Mouse (Mus musculus): ENCODE data around the gene Ace3. TPM values are rescaled to one million over a fixed set of nuclear protein-coding genes. Genes with fewer than 3 reads are reported as not detected.

The Ace3 gene
- polyA plus RNA-seq (2014; fragmentation: Nextera tagmentation; extraction: Ambion mirVana): not detected in 2 replicates

- ATAC-seq (ENCODE audit: low FRiP score): no peak
- H3K4me2 ChIP-seq (replicated peaks; ENCODE audit: low read depth, low read length): no peak within 1 kb of the TSS
- H3K27me3 ChIP-seq (ENCODE audit: control insufficient read depth, insufficient read depth, low read length): no peaks in the 10 kb centered on the region
- H3K27ac ChIP-seq (ENCODE audit: low read depth, low read length): no peak within 1 kb of the TSS
- DNase-seq (ENCODE audit: low spot score): no peak
- H3K9me3 ChIP-seq (ENCODE audit: control insufficient read depth, low read length): no peaks in the 10 kb centered on the region
- WGBS: 94% methylated on average over 3 of the region's 3 CpGs
- no peak within 1 kb of the TSS for H3K4me3 ChIP-seq (ENCODE audit: low read depth, low read length)
- H3K9ac ChIP-seq (ENCODE audit: low read depth, low read length): no peak within 1 kb of the TSS
- no peaks in the 10 kb centered on the region for H3K36me3 ChIP-seq (ENCODE audit: control insufficient read depth, insufficient read depth, low read length)
- H3K4me1 ChIP-seq (replicated peaks; ENCODE audit: control insufficient read depth, insufficient read depth, low read length): no peaks in the 10 kb centered on the region
Measured at GRCm38 (mm10) chr11:105994375-105994774, at the start of gene Ace3. TSS of gene Ace3 (plus strand) at chr11:105994675.

GRCm38 (mm10) chr11:105944770-105945672, 49.5 kb upstream of the Ace3 start:
- Histone ChIP-seq H3K27me3 (ENCODE audit: control insufficient read depth, insufficient read depth, low read length) (no peaks in the 10 kb centered on the region), H3K4me2 (replicated peaks; ENCODE audit: low read depth, low read length) (no peak overlapping the region), H3K36me3 (ENCODE audit: control insufficient read depth, insufficient read depth, low read length) (no peaks in the 10 kb centered on the region), H3K9me3 (ENCODE audit: control insufficient read depth, low read length) (no peaks in the 10 kb centered on the region), H3K4me3 (ENCODE audit: low read depth, low read length) (no peak overlapping the region; the same call in 1 of the 2 replicates), H3K4me1 (replicated peaks; ENCODE audit: control insufficient read depth, insufficient read depth, low read length) (no peaks in the 10 kb centered on the region; the same call in 1 of the 2 replicates), H3K9ac (ENCODE audit: low read depth, low read length) (no peak overlapping the region), H3K27ac (ENCODE audit: low read depth, low read length) (no peak overlapping the region)
- 78% methylated on average over 16 of the region's 16 CpGs for WGBS
- ATAC-seq (ENCODE audit: low FRiP score) (no peak), DNase-seq (ENCODE audit: low spot score) (no peak)

- H3K9me3 ChIP-seq (ENCODE audit: control insufficient read depth, low read length): no peaks in the 10 kb centered on the region
- ATAC-seq (ENCODE audit: low FRiP score) (no peak), DNase-seq (ENCODE audit: low spot score) (no peak)
- no peaks in the 10 kb centered on the region for H3K36me3 ChIP-seq (ENCODE audit: control insufficient read depth, insufficient read depth, low read length)
- 48% methylated on average over 11 of the region's 11 CpGs for WGBS
- no peak overlapping the region for H3K4me2 ChIP-seq (replicated peaks; ENCODE audit: low read depth, low read length)
- H3K27me3 ChIP-seq (ENCODE audit: control insufficient read depth, insufficient read depth, low read length): no peaks in the 10 kb centered on the region
- H3K4me3 ChIP-seq (ENCODE audit: low read depth, low read length): no peak overlapping the region
- H3K9ac ChIP-seq (ENCODE audit: low read depth, low read length): no peak overlapping the region
- no peak overlapping the region for H3K27ac ChIP-seq (ENCODE audit: low read depth, low read length)
- no peaks in the 10 kb centered on the region; the same call in 1 of the 2 replicates for H3K4me1 ChIP-seq (replicated peaks; ENCODE audit: control insufficient read depth, insufficient read depth, low read length)
Measured at GRCm38 (mm10) chr11:105946694-105947154, 47.8 kb upstream of the Ace3 start.

GRCm38 (mm10) chr11:105948255-105948654, 46.2 kb upstream of the Ace3 start:
- Histone ChIP-seq H3K4me1 (replicated peaks; ENCODE audit: control insufficient read depth, insufficient read depth, low read length) (no peaks in the 10 kb centered on the region; the same call in 1 of the 2 replicates), H3K4me3 (ENCODE audit: low read depth, low read length) (no peak overlapping the region), H3K27ac (ENCODE audit: low read depth, low read length) (no peak overlapping the region), H3K9ac (ENCODE audit: low read depth, low read length) (no peak overlapping the region), H3K9me3 (ENCODE audit: control insufficient read depth, low read length) (no peaks in the 10 kb centered on the region), H3K36me3 (ENCODE audit: control insufficient read depth, insufficient read depth, low read length) (no peaks in the 10 kb centered on the region), H3K27me3 (ENCODE audit: control insufficient read depth, insufficient read depth, low read length) (no peaks in the 10 kb centered on the region), H3K4me2 (replicated peaks; ENCODE audit: low read depth, low read length) (no peak overlapping the region)
- 73% methylated on average over 2 of the region's 2 CpGs for WGBS
- ATAC-seq (ENCODE audit: low FRiP score) (no peak), DNase-seq (ENCODE audit: low spot score) (no peak)

- DNase-seq (ENCODE audit: low spot score) (no peak), ATAC-seq (ENCODE audit: low FRiP score) (no peak)
- Histone ChIP-seq H3K9ac (ENCODE audit: low read depth, low read length) (no peak overlapping the region), H3K9me3 (ENCODE audit: control insufficient read depth, low read length) (no peaks in the 10 kb centered on the region), H3K4me2 (replicated peaks; ENCODE audit: low read depth, low read length) (no peak overlapping the region), H3K27me3 (ENCODE audit: control insufficient read depth, insufficient read depth, low read length) (no peaks in the 10 kb centered on the region), H3K27ac (ENCODE audit: low read depth, low read length) (no peak overlapping the region), H3K4me1 (replicated peaks; ENCODE audit: control insufficient read depth, insufficient read depth, low read length) (no peaks in the 10 kb centered on the region), H3K36me3 (ENCODE audit: control insufficient read depth, insufficient read depth, low read length) (no peaks in the 10 kb centered on the region), H3K4me3 (ENCODE audit: low read depth, low read length) (no peak overlapping the region)
- 82% methylated on average over 4 of the region's 4 CpGs for WGBS
Measured at GRCm38 (mm10) chr11:105950519-105950918, 44.0 kb upstream of the Ace3 start.

- no peaks in the 10 kb centered on the region for H3K36me3 ChIP-seq (ENCODE audit: control insufficient read depth, insufficient read depth, low read length)
- 48% methylated on average over 3 of the region's 3 CpGs for WGBS
- DNase-seq (ENCODE audit: low spot score): no peak
- no peaks in the 10 kb centered on the region for H3K4me1 ChIP-seq (replicated peaks; ENCODE audit: control insufficient read depth, insufficient read depth, low read length)
- no peak for ATAC-seq (ENCODE audit: low FRiP score)
- H3K4me3 ChIP-seq (ENCODE audit: low read depth, low read length): no peak overlapping the region
- no peak overlapping the region for H3K9ac ChIP-seq (ENCODE audit: low read depth, low read length)
- H3K27me3 ChIP-seq (ENCODE audit: control insufficient read depth, insufficient read depth, low read length): no peaks in the 10 kb centered on the region
- H3K27ac ChIP-seq (ENCODE audit: low read depth, low read length): no peak overlapping the region
- no peak overlapping the region for H3K4me2 ChIP-seq (replicated peaks; ENCODE audit: low read depth, low read length)
- H3K9me3 ChIP-seq (ENCODE audit: control insufficient read depth, low read length): no peaks in the 10 kb centered on the region
Measured at GRCm38 (mm10) chr11:105951601-105952044, 42.9 kb upstream of the Ace3 start.

- Histone ChIP-seq H3K4me2 (replicated peaks; ENCODE audit: low read depth, low read length) (no peak overlapping the region), H3K36me3 (ENCODE audit: control insufficient read depth, insufficient read depth, low read length) (no peaks in the 10 kb centered on the region), H3K4me3 (ENCODE audit: low read depth, low read length) (no peak overlapping the region), H3K27me3 (ENCODE audit: control insufficient read depth, insufficient read depth, low read length) (no peaks in the 10 kb centered on the region), H3K27ac (ENCODE audit: low read depth, low read length) (no peak overlapping the region), H3K9me3 (ENCODE audit: control insufficient read depth, low read length) (no peaks in the 10 kb centered on the region), H3K9ac (ENCODE audit: low read depth, low read length) (no peak overlapping the region), H3K4me1 (replicated peaks; ENCODE audit: control insufficient read depth, insufficient read depth, low read length) (no peaks in the 10 kb centered on the region)
- DNase-seq (ENCODE audit: low spot score): no peak
- no peak for ATAC-seq (ENCODE audit: low FRiP score)
- 84% methylated on average over 9 of the region's 9 CpGs for WGBS
Measured at GRCm38 (mm10) chr11:105952111-105952510, 42.4 kb upstream of the Ace3 start.

- H3K4me3 ChIP-seq (ENCODE audit: low read depth, low read length): no peak within 1 kb of the TSS
- H3K27me3 ChIP-seq (ENCODE audit: control insufficient read depth, insufficient read depth, low read length): no peaks in the 10 kb centered on the region
- ATAC-seq (ENCODE audit: low FRiP score) (no peak), DNase-seq (ENCODE audit: low spot score) (no peak)
- H3K9ac ChIP-seq (ENCODE audit: low read depth, low read length): no peak within 1 kb of the TSS
- H3K4me1 ChIP-seq (replicated peaks; ENCODE audit: control insufficient read depth, insufficient read depth, low read length): no peaks in the 10 kb centered on the region
- 77% methylated on average over 12 of the region's 12 CpGs for WGBS
- no peak within 1 kb of the TSS for H3K4me2 ChIP-seq (replicated peaks; ENCODE audit: low read depth, low read length)
- H3K36me3 ChIP-seq (ENCODE audit: control insufficient read depth, insufficient read depth, low read length): no peaks in the 10 kb centered on the region
- H3K9me3 ChIP-seq (ENCODE audit: control insufficient read depth, low read length): no peaks in the 10 kb centered on the region
- H3K27ac ChIP-seq (ENCODE audit: low read depth, low read length): no peak within 1 kb of the TSS
Measured at GRCm38 (mm10) chr11:105952911-105953386, 41.5 kb upstream of the Ace3 start, which contains the start of gene Cyb561. TSS of gene Cyb561 (minus strand) at chr11:105953336.

Data from hindbrain, embryonic 11.5 days (tissue).